Mouse (Mus musculus): ENCODE data around the gene Fam81b. TPM values are rescaled to one million over a fixed set of nuclear protein-coding genes. Genes with fewer than 3 reads are reported as not detected.

Gene Fam81b
- polyA plus RNA-seq, 2 experiments, result not detected

- Histone ChIP-seq H3K9me3 (ENCODE audit: control insufficient read depth, low read length) (no peaks in the 10 kb centered on the region), H3K27me3 (ENCODE audit: control insufficient read depth, insufficient read depth, low read length) (no peaks in the 10 kb centered on the region), H3K4me2 (ENCODE audit: low read depth) (no peak overlapping the region), H3K4me1 (replicated peaks; ENCODE audit: control insufficient read depth in 2 of 2, insufficient read depth in 2 of 2, low read length in 1 of 2) (no peaks in the 10 kb centered on the region), H3K4me3 (ENCODE audit: insufficient read depth in 1 of 2, low read depth in 2 of 2, low read length in 2 of 2) (no peak overlapping the region), H3K27ac (no peak overlapping the region), H3K36me3 (replicated peaks; ENCODE audit: control insufficient read depth, insufficient read depth, low read depth) (no peaks in the 10 kb centered on the region), H3K9ac (replicated peaks) (no peak overlapping the region)
- DNase-seq (ENCODE audit: low read depth in 3 of 3, low spot score in 3 of 3), result no peak
- no peak for ATAC-seq (ENCODE audit: insufficient read depth)
- 34% methylated on average over 2 of the region's 2 CpGs for WGBS (ENCODE audit: insufficient replicate concordance)
- no peak for TF ChIP-seq EP300 (IDR thresholded peaks at IDR 0.05; ENCODE audit: low read depth)
- TF ChIP-seq CTCF (IDR thresholded peaks at IDR 0.05; ENCODE audit: low read depth), result no peak
Measured at GRCm38 (mm10) chr13:76305655-76306365, 938 bp upstream of the Fam81b start.

DNA sequence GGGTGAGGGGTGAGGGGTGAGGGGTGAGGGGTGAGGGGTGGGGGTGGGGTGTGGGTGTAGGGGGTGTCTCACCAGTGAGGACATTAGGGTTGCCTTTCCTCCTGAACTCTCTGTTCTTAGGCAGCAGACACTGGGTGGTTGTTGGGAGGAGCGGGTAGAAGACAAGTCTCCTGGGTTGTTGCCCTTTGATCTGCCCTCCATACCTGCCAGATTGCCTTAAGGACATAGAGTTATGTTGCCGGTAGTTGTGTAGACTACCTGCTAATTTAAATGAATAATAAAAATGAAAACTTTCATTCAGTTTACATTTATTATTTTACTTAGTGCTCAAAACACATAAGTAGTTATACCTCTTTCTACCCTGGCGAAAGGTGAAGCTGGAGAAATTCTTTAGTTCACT, 369 bp upstream of the Fam81b start:
- H3K36me3 ChIP-seq (replicated peaks; ENCODE audit: control insufficient read depth, insufficient read depth, low read depth), result no peaks in the 10 kb centered on the region
- no peak overlapping the region for H3K4me2 ChIP-seq (ENCODE audit: low read depth)
- no peak overlapping the region for H3K9ac ChIP-seq (replicated peaks)
- WGBS (ENCODE audit: insufficient replicate concordance), result 74% methylated on average over 3 of the region's 3 CpGs
- DNase-seq (ENCODE audit: low read depth in 3 of 3, low spot score in 3 of 3) (no peak), ATAC-seq (ENCODE audit: insufficient read depth) (no peak)
- no peak overlapping the region for H3K27ac ChIP-seq
- TF ChIP-seq CTCF (IDR thresholded peaks at IDR 0.05; ENCODE audit: low read depth) (no peak), EP300 (IDR thresholded peaks at IDR 0.05; ENCODE audit: low read depth) (no peak)
- H3K27me3 ChIP-seq (ENCODE audit: control insufficient read depth, insufficient read depth, low read length), result no peaks in the 10 kb centered on the region
- no peak overlapping the region for H3K4me3 ChIP-seq (ENCODE audit: insufficient read depth in 1 of 2, low read depth in 2 of 2, low read length in 2 of 2)
- no peaks in the 10 kb centered on the region for H3K4me1 ChIP-seq (replicated peaks; ENCODE audit: control insufficient read depth in 2 of 2, insufficient read depth in 2 of 2, low read length in 1 of 2)
- H3K9me3 ChIP-seq (ENCODE audit: control insufficient read depth, low read length), result no peaks in the 10 kb centered on the region

GRCm38 (mm10) chr13:76304201-76304600, 671 bp downstream of the Fam81b start:
- Histone ChIP-seq H3K9ac (replicated peaks) (no peak overlapping the region), H3K4me2 (ENCODE audit: low read depth) (no peak overlapping the region), H3K9me3 (ENCODE audit: control insufficient read depth, low read length) (no peaks in the 10 kb centered on the region), H3K4me1 (replicated peaks; ENCODE audit: control insufficient read depth in 2 of 2, insufficient read depth in 2 of 2, low read length in 1 of 2) (no peaks in the 10 kb centered on the region), H3K27ac (no peak overlapping the region), H3K4me3 (ENCODE audit: insufficient read depth in 1 of 2, low read depth in 2 of 2, low read length in 2 of 2) (no peak overlapping the region), H3K36me3 (replicated peaks; ENCODE audit: control insufficient read depth, insufficient read depth, low read depth) (no peaks in the 10 kb centered on the region), H3K27me3 (ENCODE audit: control insufficient read depth, insufficient read depth, low read length) (no peaks in the 10 kb centered on the region)
- WGBS (ENCODE audit: insufficient replicate concordance), result 47% methylated on average over 1 of the region's 1 CpGs
- no peak for ATAC-seq (ENCODE audit: insufficient read depth)
- DNase-seq (ENCODE audit: low read depth in 3 of 3, low spot score in 3 of 3), result no peak
- TF ChIP-seq EP300 (IDR thresholded peaks at IDR 0.05; ENCODE audit: low read depth) (no peak), CTCF (IDR thresholded peaks at IDR 0.05; ENCODE audit: low read depth) (no peak)

GRCm38 (mm10) chr13:76303160-76303559, 1.7 kb downstream of the Fam81b start:
- Histone ChIP-seq H3K4me3 (ENCODE audit: insufficient read depth in 1 of 2, low read depth in 2 of 2, low read length in 2 of 2) (no peak overlapping the region), H3K9ac (replicated peaks) (no peak overlapping the region), H3K4me1 (replicated peaks; ENCODE audit: control insufficient read depth in 2 of 2, insufficient read depth in 2 of 2, low read length in 1 of 2) (no peaks in the 10 kb centered on the region), H3K27me3 (ENCODE audit: control insufficient read depth, insufficient read depth, low read length) (no peaks in the 10 kb centered on the region), H3K27ac (no peak overlapping the region), H3K36me3 (replicated peaks; ENCODE audit: control insufficient read depth, insufficient read depth, low read depth) (no peaks in the 10 kb centered on the region), H3K9me3 (ENCODE audit: control insufficient read depth, low read length) (no peaks in the 10 kb centered on the region), H3K4me2 (ENCODE audit: low read depth) (no peak overlapping the region)
- DNase-seq (ENCODE audit: low read depth in 3 of 3, low spot score in 3 of 3) (no peak), ATAC-seq (ENCODE audit: insufficient read depth) (no peak)
- TF ChIP-seq EP300 (IDR thresholded peaks at IDR 0.05; ENCODE audit: low read depth), result no peak
- no peak for TF ChIP-seq CTCF (IDR thresholded peaks at IDR 0.05; ENCODE audit: low read depth)
- 30% methylated on average over 1 of the region's 1 CpGs for WGBS (ENCODE audit: insufficient replicate concordance)

DNA sequence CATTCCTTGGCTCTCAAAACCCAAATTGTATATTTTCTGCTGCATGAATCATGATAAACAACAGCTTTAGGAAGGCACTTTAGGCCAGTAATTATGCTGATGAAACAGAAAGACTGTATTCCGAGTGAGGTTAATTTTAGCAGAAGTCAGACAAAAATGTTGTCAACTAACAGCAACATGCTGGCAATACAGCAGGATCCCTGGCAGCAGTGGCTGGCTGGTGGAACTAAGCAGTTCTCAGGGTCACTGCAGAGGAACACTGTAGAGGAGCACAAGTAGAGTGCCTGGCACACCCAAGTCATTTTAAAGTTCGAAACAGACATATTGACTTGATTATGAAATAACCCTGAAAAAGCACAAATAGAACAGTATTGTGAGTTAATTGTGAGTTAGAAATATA, 2.8 kb downstream of the Fam81b start:
- DNase-seq (ENCODE audit: low read depth in 3 of 3, low spot score in 3 of 3) (no peak), ATAC-seq (ENCODE audit: insufficient read depth) (no peak)
- Histone ChIP-seq H3K9ac (replicated peaks) (no peak overlapping the region), H3K36me3 (replicated peaks; ENCODE audit: control insufficient read depth, insufficient read depth, low read depth) (no peaks in the 10 kb centered on the region), H3K4me2 (ENCODE audit: low read depth) (no peak overlapping the region), H3K4me1 (replicated peaks; ENCODE audit: control insufficient read depth in 2 of 2, insufficient read depth in 2 of 2, low read length in 1 of 2) (no peaks in the 10 kb centered on the region), H3K27ac (no peak overlapping the region), H3K4me3 (ENCODE audit: insufficient read depth in 1 of 2, low read depth in 2 of 2, low read length in 2 of 2) (no peak overlapping the region), H3K9me3 (ENCODE audit: control insufficient read depth, low read length) (no peaks in the 10 kb centered on the region), H3K27me3 (ENCODE audit: control insufficient read depth, insufficient read depth, low read length) (no peaks in the 10 kb centered on the region)
- TF ChIP-seq CTCF (IDR thresholded peaks at IDR 0.05; ENCODE audit: low read depth) (no peak), EP300 (IDR thresholded peaks at IDR 0.05; ENCODE audit: low read depth) (no peak)
- 71% methylated on average over 2 of the region's 2 CpGs for WGBS (ENCODE audit: insufficient replicate concordance)

Data from liver, embryonic 14.5 days (tissue).